Mouse (Mus musculus) left cerebral cortex, postnatal 4 days (tissue): ENCODE results near the gene Nt5c1a. TPM values are rescaled to one million over a fixed set of nuclear protein-coding genes. Genes with fewer than 3 reads are reported as not detected.
A peak's percentile ranks its signal among the peaks of the same experiment; 100 is the strongest.
"Not testable (repeated sequence)": the region's sequence is repeated elsewhere in the genome, so short reads cannot be mapped to it uniquely, and the experiment has no call there.

Source experiments
- DNase-seq: peaks from one replicate; pipeline ENCODE4 v3.0.0-alpha.2; 2022
- intact Hi-C: fragments of 180-260 bp; cut with DNase I; formaldehyde crosslinking; loops from one replicate; pipeline ENCODE4 v1.15.1; 2025
- total RNA-seq, 2 experiments: library from RNA; stranded (reverse); gene quantifications; 2 replicates each; pipeline ENCODE4 v1.2.3; 2021

Gene Nt5c1a
- total RNA-seq = 1 to 10 TPM; 3.6 to 4.9 TPM

DNA sequence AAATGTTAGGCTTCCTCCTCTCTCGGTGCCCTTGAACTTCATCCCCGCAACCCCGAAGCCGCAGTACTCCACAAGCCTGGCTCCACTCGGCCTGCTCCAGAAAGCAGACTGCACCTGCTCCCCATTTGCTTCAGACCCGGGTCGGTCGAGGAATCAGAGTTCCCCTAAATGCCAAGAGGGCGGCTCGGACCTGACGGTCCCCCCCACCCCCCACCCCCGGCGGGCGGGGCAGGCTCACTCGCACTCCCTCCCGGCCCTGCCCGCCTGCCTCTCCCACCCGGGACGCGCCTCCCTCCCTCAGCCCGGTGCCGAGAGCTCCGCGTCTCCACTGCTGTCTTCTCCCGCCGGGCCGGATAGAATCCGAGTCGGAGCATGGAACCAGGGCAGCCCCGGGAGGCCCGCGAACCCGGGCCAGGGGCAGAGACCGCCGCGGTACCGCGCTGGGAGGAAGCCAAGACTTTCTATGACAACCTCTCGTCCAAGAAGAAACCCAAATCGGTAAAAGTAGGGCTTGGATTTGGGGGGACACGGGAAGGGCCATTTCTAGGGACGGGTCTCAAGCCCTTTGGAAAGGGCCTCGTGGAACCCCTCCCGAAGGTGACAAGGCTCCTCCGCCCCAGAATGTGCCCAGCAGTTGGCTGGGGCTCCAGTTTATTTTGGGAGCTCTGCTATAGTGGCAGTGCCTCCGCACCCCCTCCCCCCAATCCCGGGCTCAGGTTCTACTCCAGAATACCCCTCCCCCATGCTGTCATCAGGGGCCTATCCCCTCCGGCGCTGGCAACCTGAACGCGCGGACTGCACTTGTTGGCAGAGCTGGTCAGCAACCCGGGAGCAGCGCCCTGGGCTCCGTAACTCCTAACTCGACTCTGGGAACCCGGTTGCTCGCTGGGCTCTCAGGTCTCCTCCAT is at the start of gene Nt5c1a:
TSS of gene Nt5c1a (plus strand) at position 319 of the 908 bp plus-strand sequence.
- intact Hi-C loops = loop anchor here (5.0 kb wide), 1 partner anchor 44 kb away; no protein-coding TSS in a partner anchor
- peak; percentile 37 for DNase-seq

- no peak for DNase-seq
- intact Hi-C loops = no loop called here
Measured at GRCm38 (mm10) chr4:123152003-123152402, 49.3 kb upstream of the Nt5c1a start.

DNA sequence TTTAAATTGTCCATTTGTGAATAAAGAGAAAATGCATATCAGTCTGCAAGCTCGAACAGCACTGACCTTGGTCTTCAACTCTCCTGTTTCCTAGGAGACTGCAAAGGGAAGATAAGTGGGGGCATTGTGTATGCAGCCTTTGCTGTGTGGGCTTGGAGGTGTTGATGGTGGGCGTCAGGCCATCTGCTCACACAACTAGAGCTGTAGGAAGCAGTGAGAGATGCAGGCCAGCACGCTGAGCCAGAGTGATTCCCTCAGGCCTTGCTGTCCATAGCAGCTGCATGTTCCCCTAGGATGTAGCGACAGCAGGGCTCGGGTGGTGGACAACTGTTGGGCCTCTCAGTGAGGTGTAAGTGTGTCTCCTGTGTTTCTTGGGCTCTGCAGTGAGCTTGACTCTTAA is 48.3 kb upstream of the Nt5c1a start:
- DNase-seq = no peak
- intact Hi-C loops = no loop called here

GRCm38 (mm10) chr4:123155004-123155403 is 46.3 kb upstream of the Nt5c1a start:
- intact Hi-C loops = loop anchor here (5.0 kb wide), 2 partner anchors 47 to 97 kb away; partner anchors contain the start of gene Nt5c1a
- no peak for DNase-seq

- no peak for DNase-seq
- intact Hi-C loops = loop anchor here (5.0 kb wide), 2 partner anchors 47 to 97 kb away; partner anchors contain the start of gene Nt5c1a
Measured at GRCm38 (mm10) chr4:123155427-123155826, 45.9 kb upstream of the Nt5c1a start.

GRCm38 (mm10) chr4:123155840-123156239 is 45.5 kb upstream of the Nt5c1a start:
- DNase-seq = no peak
- intact Hi-C loops = loop anchor here (5.0 kb wide), 2 partner anchors 46 to 96 kb away; partner anchors contain the start of gene Nt5c1a

- intact Hi-C loops = no loop called here
Measured at GRCm38 (mm10) chr4:123160571-123160970, 40.7 kb upstream of the Nt5c1a start.

DNA sequence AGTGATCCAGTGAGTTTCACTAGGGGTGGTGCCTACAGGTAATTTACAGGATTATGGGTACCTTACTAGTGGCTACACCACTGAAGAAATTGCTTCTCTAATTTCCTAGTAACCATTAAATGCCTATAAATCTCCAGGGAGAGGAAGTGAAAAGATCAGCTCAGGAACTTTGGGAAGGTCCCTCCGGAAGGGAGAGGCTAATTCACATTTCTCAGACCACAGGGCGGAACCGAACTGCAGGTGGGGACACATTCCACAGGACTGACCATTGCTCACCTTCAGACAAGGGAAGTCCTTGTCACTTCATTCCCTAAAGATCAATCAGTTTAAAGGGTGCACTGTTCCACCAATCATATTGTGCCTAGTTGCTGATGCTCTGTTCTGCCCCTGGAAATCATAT is 40.1 kb upstream of the Nt5c1a start:
- DNase-seq, intact Hi-C loops: not testable (repeated sequence)

More at GRCm38 (mm10) chr4:123160571-123160970, 40.7 kb upstream of the Nt5c1a start:
- DNase-seq = peak; percentile 6

DNA sequence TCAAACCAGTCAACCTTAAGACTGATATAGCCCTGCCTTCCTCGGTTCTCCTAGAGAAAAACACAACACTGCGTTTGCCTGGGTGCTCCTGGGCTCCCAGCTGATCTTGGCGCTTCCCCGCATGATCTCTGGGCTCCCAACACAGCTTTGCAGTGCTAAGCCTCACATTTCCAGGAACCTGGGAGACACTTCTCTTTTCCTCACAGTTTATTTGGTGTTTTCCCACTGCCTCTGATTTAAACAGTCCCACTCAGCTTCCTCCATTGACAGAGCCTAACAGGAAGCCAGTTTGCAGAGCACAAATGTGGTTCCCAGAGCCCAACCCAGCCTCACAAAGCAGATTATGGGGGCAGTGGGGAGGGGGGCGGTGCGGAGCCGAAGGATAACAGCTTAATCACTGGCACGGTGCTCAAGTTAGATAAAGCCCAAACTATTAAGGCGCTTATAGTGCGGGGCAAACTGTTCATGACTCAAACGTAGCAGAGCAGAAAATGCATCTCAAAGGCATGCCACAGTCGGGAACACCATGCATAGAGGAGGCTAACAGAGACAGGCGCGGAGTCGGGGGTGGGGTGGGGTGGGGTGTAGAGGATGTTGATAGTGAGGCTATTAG is 38.9 kb upstream of the Nt5c1a start:
- intact Hi-C loops = no loop called here
- DNase-seq = no peak

- no peak for DNase-seq
- intact Hi-C loops = no loop called here
Measured at GRCm38 (mm10) chr4:123164157-123164556, 37.1 kb upstream of the Nt5c1a start.

- intact Hi-C loops = no loop called here
- no peak for DNase-seq
Measured at GRCm38 (mm10) chr4:123171811-123172210, 29.5 kb upstream of the Nt5c1a start.

DNA sequence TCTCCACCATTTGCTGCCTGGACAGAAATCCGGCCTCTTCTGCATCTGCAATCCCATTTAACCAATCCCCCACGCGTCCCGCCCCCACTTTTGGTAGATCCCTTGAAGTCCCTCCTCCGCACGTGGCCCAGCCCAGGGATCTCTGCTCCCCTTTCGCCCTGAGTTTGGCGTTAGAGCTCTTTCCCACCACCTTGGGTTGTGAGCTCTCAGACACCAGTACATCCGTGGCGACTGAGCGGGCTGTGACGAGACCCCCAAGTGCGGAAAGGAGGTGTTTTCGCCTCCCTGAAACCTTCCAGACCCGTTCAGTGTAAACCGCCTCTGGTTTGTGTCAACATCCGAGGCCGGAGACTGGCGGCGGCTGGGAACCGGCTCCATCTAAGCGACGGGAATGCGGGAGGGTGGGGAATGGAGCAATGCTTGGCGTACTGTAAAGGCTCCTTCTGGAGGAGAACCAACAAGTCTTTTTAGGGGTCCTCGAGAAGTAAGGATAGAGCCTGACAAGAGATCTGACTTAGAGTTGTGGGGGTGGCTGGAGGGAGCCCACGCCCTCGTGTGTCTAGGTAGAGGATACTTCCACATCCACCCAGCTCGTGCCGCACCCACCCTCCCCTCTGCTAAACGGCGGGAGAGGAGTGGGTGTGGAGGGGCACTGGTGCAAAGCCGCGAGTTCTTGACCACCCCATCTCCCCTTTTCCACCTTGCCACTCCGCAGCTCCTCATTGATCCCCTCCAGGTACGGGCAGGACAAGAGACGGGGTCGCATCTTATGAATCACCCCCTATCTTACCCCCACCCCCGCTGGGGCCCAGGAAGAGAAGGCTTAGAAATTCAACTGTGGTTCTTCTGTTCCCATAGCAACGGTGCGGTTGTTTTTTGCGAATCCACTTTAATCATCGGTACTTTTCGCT is 18.7 kb upstream of the Nt5c1a start, which contains the start of gene Hpcal4:
TSS of gene Hpcal4 (plus strand) at position 900 of the 911 bp plus-strand sequence.
- intact Hi-C loops = no loop called here

DNA sequence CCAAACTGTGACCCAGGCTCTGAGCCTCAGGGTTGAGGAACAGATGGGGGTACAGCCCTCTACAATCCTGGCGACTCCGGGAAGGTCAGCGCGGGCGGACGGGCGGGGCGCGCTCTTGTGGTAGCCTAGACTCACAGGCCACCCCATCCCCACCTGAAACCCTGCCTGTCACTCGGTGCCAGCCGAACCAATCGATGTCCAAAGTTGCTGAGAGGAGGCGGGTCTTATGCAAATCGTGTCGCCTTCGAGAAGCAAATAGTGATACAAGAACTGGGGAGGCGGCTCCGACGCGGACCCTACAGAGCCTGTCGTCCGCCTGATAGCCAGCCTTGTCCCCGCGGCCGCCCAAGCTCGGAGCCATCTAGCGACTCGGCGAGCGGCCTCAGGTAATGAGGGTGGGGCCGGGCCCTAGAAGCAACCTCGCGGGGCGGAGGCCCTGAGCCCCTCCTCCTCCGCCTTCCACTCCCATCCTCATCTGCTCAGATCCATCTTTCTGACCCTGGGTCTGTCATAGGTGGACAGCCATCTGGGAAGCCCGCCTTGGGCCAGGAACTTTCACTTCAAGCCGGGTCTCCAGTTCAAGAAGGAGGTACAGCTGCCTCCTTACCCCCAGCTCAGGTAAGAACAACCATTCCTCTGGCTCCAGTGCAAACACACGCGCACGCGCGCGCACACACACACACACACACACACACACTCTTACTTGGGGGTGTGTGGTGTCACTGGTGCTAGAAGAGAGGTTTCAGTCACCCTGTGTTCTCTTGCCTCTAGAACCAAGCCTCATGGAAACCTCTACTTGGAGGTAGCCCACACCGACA is 17.9 kb upstream of the Nt5c1a start:
- intact Hi-C loops = no loop called here
- DNase-seq = peak; percentile 80

More for the DNA sequence above, 18.7 kb upstream of the Nt5c1a start, which contains the start of gene Hpcal4:
- DNase-seq = peak; percentile 26

DNA sequence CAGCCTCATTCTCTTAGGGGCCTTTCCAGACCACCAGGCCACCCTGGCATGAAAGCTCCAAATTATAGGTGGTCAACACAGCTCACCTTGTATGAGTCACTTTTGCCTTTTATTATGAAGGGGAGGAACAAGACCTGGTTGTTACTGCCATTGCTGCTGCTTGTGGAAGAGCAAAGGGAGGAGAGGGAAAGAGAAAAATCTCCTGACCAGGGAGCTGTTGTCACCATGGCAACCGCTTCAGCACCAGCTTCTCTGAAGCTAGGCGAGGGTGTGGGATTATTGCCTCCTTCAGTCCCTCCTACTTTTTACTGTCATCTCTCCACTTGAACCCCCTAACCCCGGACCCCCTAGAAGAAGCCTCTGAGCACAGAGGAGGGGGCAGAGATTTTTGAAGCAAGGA is 16.5 kb upstream of the Nt5c1a start:
- intact Hi-C loops = no loop called here
- no peak for DNase-seq

GRCm38 (mm10) chr4:123192336-123192735 is 9.0 kb upstream of the Nt5c1a start:
- intact Hi-C loops = no loop called here
- DNase-seq = no peak

GRCm38 (mm10) chr4:123193791-123194190 is 7.5 kb upstream of the Nt5c1a start:
- no peak for DNase-seq
- intact Hi-C loops = no loop called here

DNA sequence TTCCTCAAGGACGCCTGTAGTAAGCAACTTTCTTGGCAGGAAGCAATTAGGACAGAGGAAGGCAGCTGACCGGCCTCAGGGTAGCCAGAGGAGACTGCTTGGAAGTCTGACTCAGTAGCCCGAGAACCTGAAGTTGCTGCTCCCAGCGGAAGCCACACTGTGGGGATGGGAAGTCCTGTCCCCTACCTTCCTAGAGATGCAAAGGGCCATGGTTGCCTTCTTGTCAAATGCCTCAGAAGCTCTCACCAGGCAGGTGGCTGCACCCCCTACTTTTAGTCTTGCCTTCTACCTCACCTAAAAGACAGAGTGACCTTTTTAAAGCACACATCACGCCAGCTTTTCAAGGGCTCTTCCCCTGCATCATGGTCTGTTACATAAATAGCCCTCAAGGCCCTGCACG is 4.6 kb upstream of the Nt5c1a start:
- no peak for DNase-seq
- intact Hi-C loops = no loop called here

GRCm38 (mm10) chr4:123200771-123201185 is 526 bp upstream of the Nt5c1a start:
- DNase-seq = peak; percentile 78

DNA sequence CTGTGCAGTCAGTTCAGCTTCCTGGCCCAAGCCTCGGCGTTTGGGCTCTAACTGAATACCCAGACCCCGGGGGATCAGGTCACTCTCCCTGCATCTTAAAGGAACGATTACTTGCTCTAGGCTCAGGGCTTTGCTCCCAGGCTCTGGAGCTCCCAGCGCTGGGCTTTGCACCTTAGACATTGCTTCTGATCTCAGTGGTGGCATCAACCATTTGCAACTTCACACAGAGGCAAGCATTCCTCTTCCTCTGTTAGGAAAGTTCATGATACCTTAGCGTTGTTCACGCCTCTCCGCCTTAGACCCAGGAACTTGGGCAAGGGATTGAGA is 753 bp downstream of the Nt5c1a start:
- DNase-seq = no peak
- intact Hi-C loops = loop anchor here (5.0 kb wide), 1 partner anchor 45 kb away; no protein-coding TSS in a partner anchor

More at GRCm38 (mm10) chr4:123200771-123201185, 526 bp upstream of the Nt5c1a start:
- intact Hi-C loops = loop anchor here (5.0 kb wide), 1 partner anchor 43 kb away; no protein-coding TSS in a partner anchor
